Mouse (Mus musculus) midbrain, embryonic 11.5 days (tissue): Measurements from ENCODE around the gene Gm48552. TPM values are rescaled to one million over a fixed set of nuclear protein-coding genes. Genes with fewer than 3 reads are reported as not detected.

Experiments
- ATAC-seq: fragments of 200-750 bp; cut with Nextera tagmentation; 2 replicates; pipeline ENCODE4 v1.8.0; 2017; ENCODE audit warnings: moderate TSS enrichment, moderate library complexity; ENCODE audit not compliant: low FRiP score
- DNase-seq: peaks from one replicate; pipeline ENCODE4 v3.0.0; 2015; ENCODE audit warnings: low spot score; ENCODE audit errors: missing footprints
- H3K27ac ChIP-seq: fragments of 300-500 bp; sonication (generic); 2 replicates; pipeline ENCODE4 v1.5.1; 2014; ENCODE audit warnings: low read depth, low read length
- H3K27me3 ChIP-seq: fragments of 300-500 bp; sonication (generic); 2 replicates; pipeline ENCODE4 v1.6.1; 2014; ENCODE audit warnings: mild to moderate bottlenecking, low read length, moderate library complexity, mixed read lengths; ENCODE audit not compliant: control insufficient read depth, insufficient read depth
- H3K36me3 ChIP-seq: fragments of 300-500 bp; sonication (generic); 2 replicates; pipeline ENCODE4 v1.6.1; 2014; ENCODE audit warnings: mild to moderate bottlenecking, low read length, moderate library complexity, mixed read lengths; ENCODE audit not compliant: control insufficient read depth, insufficient read depth
- H3K4me1 ChIP-seq: fragments of 300-500 bp; sonication (generic); 2 replicates; pipeline ENCODE4 v1.6.1; 2014; ENCODE audit warnings: low read length; ENCODE audit not compliant: control insufficient read depth, insufficient read depth
- H3K4me2 ChIP-seq: fragments of 300-500 bp; sonication (generic); 2 replicates; pipeline ENCODE4 v1.6.1; 2014; ENCODE audit warnings: mild to moderate bottlenecking, moderate library complexity
- H3K4me3 ChIP-seq: fragments of 300-500 bp; sonication (generic); 2 replicates; pipeline ENCODE4 v1.5.1; 2014; ENCODE audit warnings: low read depth, low read length
- H3K9ac ChIP-seq: fragments of 300-500 bp; sonication (generic); 2 replicates; pipeline ENCODE4 v1.6.1; 2014; ENCODE audit warnings: low read length
- H3K9me3 ChIP-seq: fragments of 300-500 bp; sonication (generic); 2 replicates; pipeline ENCODE4 v1.6.1; 2016; ENCODE audit warnings: low read length; ENCODE audit not compliant: control insufficient read depth
- WGBS: fragments of 180-500 bp; shearing (Covaris S2); extraction: QIAGEN DNeasy Blood & Tissue Kit; methylation state at CpG from one replicate; pipeline ENCODE4 v1.1.7; 2014; 5-methylcytosine and 5-hydroxymethylcytosine counted together
- polyA plus RNA-seq: library from polyadenylated mRNA; unstranded; fragments of >200 nt; fragmentation: Nextera tagmentation; extraction: Ambion mirVana; gene quantifications from 2 replicates; pipeline ENCODE4 v1.2.1, GENCODE M21; 2014

Gm48552 gene
- polyA plus RNA-seq, 1 experiment from 2014 or later = 0.20 TPM

- H3K4me1 ChIP-seq = peaks cover 10% of the 10 kb centered on the region
- H3K4me3 ChIP-seq = no peak overlapping the region
- no peaks in the 10 kb centered on the region for H3K36me3 ChIP-seq
- no peak overlapping the region for H3K9ac ChIP-seq
- no peak overlapping the region for H3K27ac ChIP-seq
- H3K27me3 ChIP-seq = peaks cover 49% of the 10 kb centered on the region
- H3K9me3 ChIP-seq = no peaks in the 10 kb centered on the region
- ATAC-seq (no peak), DNase-seq (peak; percentile 83)
- WGBS = 26% methylated on average over 10 of the region's 10 CpGs
- no peak overlapping the region for H3K4me2 ChIP-seq
These were observed 36.5 kb downstream of the Gm48552 start for GRCm38 (mm10) chr10:81425236-81425850.

- H3K27ac ChIP-seq = no peak overlapping the region
- WGBS = 3% methylated on average over 23 of the region's 33 CpGs
- H3K4me3 ChIP-seq = peak overlapping the region; percentile 1; the same call in 1 of the 2 replicates
- peaks cover 10% of the 10 kb centered on the region for H3K4me1 ChIP-seq
- peak; percentile 83 for DNase-seq
- H3K27me3 ChIP-seq = peaks cover 52% of the 10 kb centered on the region
- H3K36me3 ChIP-seq = no peaks in the 10 kb centered on the region
- ATAC-seq = no peak
- H3K9ac ChIP-seq = no peak overlapping the region
- H3K9me3 ChIP-seq = no peaks in the 10 kb centered on the region
- peak overlapping the region; percentile 32 for H3K4me2 ChIP-seq
These were observed 37.4 kb downstream of the Gm48552 start for GRCm38 (mm10) chr10:81426081-81426671.

- no peak for ATAC-seq
- peaks cover 59% of the 10 kb centered on the region for H3K27me3 ChIP-seq
- peak overlapping the region; percentile 1; the same call in 1 of the 2 replicates for H3K4me3 ChIP-seq
- under 1% methylated on average over 30 of the region's 38 CpGs for WGBS
- peak overlapping the region; percentile 29 for H3K4me2 ChIP-seq
- H3K36me3 ChIP-seq = no peaks in the 10 kb centered on the region
- 0 out of 2 replicates have a peak overlapping the region, but pooled peaks have one; percentile 7 for H3K9ac ChIP-seq
- no peak overlapping the region for H3K27ac ChIP-seq
- peaks cover 10% of the 10 kb centered on the region for H3K4me1 ChIP-seq
- H3K9me3 ChIP-seq = no peaks in the 10 kb centered on the region
- DNase-seq = peak; percentile 86
These were observed 38.1 kb downstream of the Gm48552 start for GRCm38 (mm10) chr10:81426897-81427296.

- ATAC-seq (no peak), DNase-seq (peak; percentile 85)
- Histone ChIP-seq H3K27ac (no peak overlapping the region), H3K36me3 (no peaks in the 10 kb centered on the region), H3K9me3 (no peaks in the 10 kb centered on the region), H3K4me2 (0 out of 2 replicates have a peak overlapping the region, but pooled peaks have one; percentile 6), H3K4me3 (no peak overlapping the region), H3K27me3 (peaks cover 61% of the 10 kb centered on the region), H3K4me1 (peaks cover 10% of the 10 kb centered on the region), H3K9ac (no peak overlapping the region)
- WGBS = 30% methylated on average over 3 of the region's 3 CpGs
These were observed 38.5 kb downstream of the Gm48552 start for GRCm38 (mm10) chr10:81427327-81427726.

DNA sequence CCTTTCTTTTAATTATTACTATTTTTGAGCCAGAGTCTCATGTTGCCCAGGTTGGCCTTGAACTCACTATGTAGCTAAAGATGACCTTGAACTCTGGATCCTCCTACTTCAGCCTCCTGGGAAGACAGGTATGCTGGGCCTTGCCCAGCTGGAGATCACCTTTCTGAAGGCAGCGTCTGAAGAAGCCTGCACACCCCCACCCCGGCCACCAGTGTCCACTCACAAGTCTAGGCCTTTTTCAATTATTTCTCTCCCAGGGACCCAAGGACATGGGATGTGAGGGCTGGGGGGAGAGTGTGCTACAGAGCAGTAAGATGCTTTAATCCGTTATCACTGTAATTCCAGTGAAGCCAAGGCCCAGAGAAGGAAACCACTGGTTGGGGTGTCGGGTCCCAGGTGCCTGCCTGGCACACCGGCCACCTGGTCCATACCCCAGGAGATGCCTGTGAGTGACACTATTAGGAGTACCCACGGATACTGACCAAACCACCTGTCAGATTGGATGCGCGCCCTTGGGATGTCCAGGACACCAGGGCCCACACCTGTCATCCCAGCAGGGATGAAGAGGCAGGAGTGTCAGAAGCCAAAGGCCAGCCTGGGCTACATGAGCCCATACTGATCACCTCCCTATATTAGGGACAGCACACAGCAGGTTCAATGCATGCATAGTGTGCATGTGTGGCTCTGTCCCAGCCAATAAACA is 39.1 kb downstream of the Gm48552 start:
- ATAC-seq = no peak
- Histone ChIP-seq H3K27ac (no peak overlapping the region), H3K9me3 (no peaks in the 10 kb centered on the region), H3K27me3 (peaks cover 64% of the 10 kb centered on the region), H3K9ac (no peak overlapping the region), H3K4me3 (no peak overlapping the region), H3K4me1 (peaks cover 10% of the 10 kb centered on the region), H3K4me2 (no peak overlapping the region), H3K36me3 (no peaks in the 10 kb centered on the region)
- 73% methylated on average over 8 of the region's 8 CpGs for WGBS
- DNase-seq = peak; percentile 79

DNA sequence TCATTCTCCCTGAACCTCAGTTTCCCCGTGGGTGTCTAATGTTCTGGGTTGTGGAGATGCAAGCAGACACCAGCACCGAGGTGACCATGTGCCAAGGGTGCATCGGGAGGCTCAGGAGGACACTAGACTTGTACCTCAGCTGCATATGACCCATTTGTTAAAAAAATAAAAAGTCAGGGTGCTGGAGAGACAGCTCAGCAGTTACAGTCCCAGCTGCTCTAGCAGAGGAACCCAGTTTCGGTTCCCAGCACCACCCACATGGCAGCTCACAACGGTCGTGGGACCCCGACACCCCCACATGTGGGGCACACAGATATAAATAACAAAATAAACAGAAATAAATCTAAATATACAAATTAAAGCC is 39.7 kb downstream of the Gm48552 start:
- Histone ChIP-seq H3K4me1 (peaks cover 10% of the 10 kb centered on the region), H3K4me2 (no peak overlapping the region), H3K9me3 (no peaks in the 10 kb centered on the region), H3K4me3 (no peak overlapping the region), H3K9ac (no peak overlapping the region), H3K36me3 (no peaks in the 10 kb centered on the region), H3K27me3 (peaks cover 64% of the 10 kb centered on the region), H3K27ac (no peak overlapping the region)
- DNase-seq = no peak
- 85% methylated on average over 7 of the region's 7 CpGs for WGBS
- no peak for ATAC-seq

- Histone ChIP-seq H3K27me3 (peaks cover 62% of the 10 kb centered on the region), H3K4me1 (peaks cover 10% of the 10 kb centered on the region), H3K9ac (no peak overlapping the region), H3K9me3 (no peaks in the 10 kb centered on the region), H3K27ac (no peak overlapping the region), H3K4me2 (0 out of 2 replicates have a peak overlapping the region, but pooled peaks have one; percentile 96), H3K36me3 (no peaks in the 10 kb centered on the region), H3K4me3 (no peak overlapping the region)
- 18% methylated on average over 2 of the region's 2 CpGs for WGBS
- ATAC-seq = no peak
- DNase-seq = no peak
These were observed 40.3 kb downstream of the Gm48552 start for GRCm38 (mm10) chr10:81429092-81429491.

- Histone ChIP-seq H3K9me3 (no peaks in the 10 kb centered on the region), H3K27ac (peak overlapping the region; percentile 67), H3K4me3 (peak overlapping the region; percentile 80), H3K9ac (peak overlapping the region; percentile 89), H3K4me1 (peaks cover 10% of the 10 kb centered on the region), H3K27me3 (peaks cover 57% of the 10 kb centered on the region), H3K36me3 (no peaks in the 10 kb centered on the region), H3K4me2 (peak overlapping the region; percentile 96)
- DNase-seq (peak; percentile 94), ATAC-seq (peak; percentile 31)
- WGBS = under 1% methylated on average over 20 of the region's 20 CpGs
These were observed 40.8 kb downstream of the Gm48552 start for GRCm38 (mm10) chr10:81429605-81430061.
